Mouse (Mus musculus) megakaryocyte-erythroid progenitor cell, adult 5-6 weeks (primary cell): ENCODE results near the gene Gm21983. TPM values are rescaled to one million over a fixed set of nuclear protein-coding genes. Genes with fewer than 3 reads are reported as not detected.

ENCODE experiments used
- ATAC-seq: replicated peaks from 2 replicates; pipeline ENCODE4 v1.8.0; 2016; ENCODE audit warnings: mild to moderate bottlenecking, inconsistent platforms; ENCODE audit not compliant: severe bottlenecking, poor library complexity, low FRiP score, low TSS enrichment
- total RNA-seq, 2 experiments: library from RNA; stranded (forward) in 1 of 2; stranded (reverse) in 1 of 2; fragments of 200-1000, 215-1000 nt in 1 of 2; fragments of >200 nt in 1 of 2; fragmentation: Nextera tagmentation in 1 of 2; gene quantifications; 2 replicates each; pipeline ENCODE4 v1.2.3; 2014 to 2017

Gm21983 gene
- total RNA-seq, 2 experiments from 2014 or later, result not detected

DNA sequence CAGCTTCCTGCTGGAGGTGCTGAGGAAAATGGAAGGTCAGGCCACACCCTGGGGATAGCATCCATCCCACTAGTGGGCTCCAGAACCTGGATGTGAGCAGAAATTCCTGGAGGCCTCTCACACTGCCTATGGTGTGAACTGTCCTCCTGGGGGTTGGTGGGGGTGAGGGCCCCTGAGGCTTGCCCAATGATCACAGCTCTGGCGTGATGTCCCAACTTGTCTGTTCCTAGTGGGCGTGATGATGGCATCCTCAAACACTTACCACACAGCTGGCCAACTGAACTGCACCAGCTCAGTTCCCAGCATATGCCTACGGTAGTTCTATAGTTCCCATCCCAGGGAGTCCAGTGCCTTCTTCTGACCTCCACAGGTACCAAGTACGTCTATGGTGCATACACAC lies 55.9 kb downstream of the Gm21983 start:
- no peak for ATAC-seq

DNA sequence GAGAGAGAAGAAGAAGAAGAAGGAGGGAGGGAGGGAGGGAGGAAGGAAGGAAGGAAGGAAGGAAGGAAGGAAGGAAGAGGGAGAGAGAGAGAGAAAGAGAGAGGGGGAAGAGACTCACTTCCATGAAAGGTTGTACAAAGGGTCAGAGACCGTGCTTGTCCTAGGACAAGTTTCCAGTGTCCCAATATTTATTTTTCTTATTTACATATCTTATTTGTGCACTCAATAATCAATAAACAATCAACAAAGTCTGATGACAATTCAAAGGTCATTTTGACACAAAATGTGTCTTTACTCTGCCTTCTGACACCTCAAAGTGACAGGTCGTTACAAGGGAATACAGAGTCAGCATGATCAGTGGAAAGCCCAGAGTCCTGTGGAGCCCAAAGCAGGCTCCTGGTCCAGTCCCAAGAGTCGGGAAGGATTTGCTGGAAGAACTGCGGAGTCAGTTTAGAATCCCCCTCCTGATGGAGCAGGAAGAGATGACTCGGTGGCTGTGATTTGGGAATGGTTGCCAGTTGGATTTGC lies 56.5 kb downstream of the Gm21983 start:
- no peak for ATAC-seq

DNA sequence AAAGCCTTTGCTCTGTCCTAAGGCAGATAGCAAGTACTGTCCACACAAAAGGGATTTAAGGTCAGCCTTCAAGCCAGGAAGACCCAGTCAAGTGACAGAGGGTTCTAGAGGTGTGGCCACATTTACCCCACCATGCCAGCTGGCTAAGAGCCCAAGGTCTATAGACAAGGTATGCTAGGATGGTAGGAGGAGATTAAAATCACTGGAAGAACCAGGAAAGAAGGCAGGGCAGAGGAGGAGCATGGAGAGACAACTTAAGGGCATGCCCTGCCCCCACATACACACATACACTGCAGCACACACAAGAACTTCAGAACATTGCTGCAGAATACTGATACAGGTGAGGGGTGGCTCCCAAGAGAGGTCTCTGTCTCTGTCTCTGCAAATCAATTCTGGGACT lies 61.2 kb downstream of the Gm21983 start, which contains the start of gene Cyp2f2:
TSS of gene Cyp2f2 (plus strand) at position 234 of the 400 bp plus-strand sequence.
- ATAC-seq, result no peak

Other genes with a start within 250 kb of the Gm21983 start
- gene Cyp2a22, start 241.7 kb downstream of the Gm21983 start, total RNA-seq (2014; fragmentation: Nextera tagmentation), result not detected in 2 replicates
- gene Cyp2a22, start 241.7 kb downstream of the Gm21983 start, total RNA-seq (2017), result not detected in 2 replicates
- gene Cyp2a12, start 152.0 kb downstream of the Gm21983 start, total RNA-seq (2014; fragmentation: Nextera tagmentation), result not detected in 2 replicates
- not detected in 2 replicates for gene Cyp2a12, start 152.0 kb downstream of the Gm21983 start, total RNA-seq (2017)
- not detected in 2 replicates for gene Cyp2f2, start 61.2 kb downstream of the Gm21983 start, total RNA-seq (2014; fragmentation: Nextera tagmentation)
- not detected in 2 replicates for gene Cyp2f2, start 61.2 kb downstream of the Gm21983 start, total RNA-seq (2017)
- not detected in 2 replicates for gene Cyp2t4, start 27.4 kb downstream of the Gm21983 start, total RNA-seq (2014; fragmentation: Nextera tagmentation)
- gene Cyp2t4, start 27.4 kb downstream of the Gm21983 start, total RNA-seq (2017), result not detected in 2 replicates
- 23.6 and 24.3 TPM in 2 replicates for gene Egln2, start 14.3 kb downstream of the Gm21983 start, total RNA-seq (2014; fragmentation: Nextera tagmentation)
- 19.5 and 22.1 TPM in 2 replicates for gene Egln2, start 14.3 kb downstream of the Gm21983 start, total RNA-seq (2017)
- gene Rab4b, start 2.2 kb downstream of the Gm21983 start, total RNA-seq (2014; fragmentation: Nextera tagmentation), result 16.2 and 30.1 TPM in 2 replicates
- gene Rab4b, start 2.2 kb downstream of the Gm21983 start, total RNA-seq (2017), result 3.0 and 7.5 TPM in 2 replicates
- gene Mia, start 71 bp upstream of the Gm21983 start, total RNA-seq (2014; fragmentation: Nextera tagmentation), result not detected in 2 replicates
- not detected in 2 replicates for gene Mia, start 71 bp upstream of the Gm21983 start, total RNA-seq (2017)
- 6.9 and 7.0 TPM in 2 replicates for gene BC024978, start 14.7 kb upstream of the Gm21983 start, total RNA-seq (2014; fragmentation: Nextera tagmentation)
- gene BC024978, start 14.7 kb upstream of the Gm21983 start, total RNA-seq (2017), result 1.3 and 4.9 TPM in 2 replicates
- gene Snrpa, start 15.2 kb upstream of the Gm21983 start, total RNA-seq (2014; fragmentation: Nextera tagmentation), result 297 and 325 TPM in 2 replicates
- 90.7 and 109 TPM in 2 replicates for gene Snrpa, start 15.2 kb upstream of the Gm21983 start, total RNA-seq (2017)
- 2.3 and 5.3 TPM in 2 replicates for gene Itpkc, start 47.6 kb upstream of the Gm21983 start, total RNA-seq (2014; fragmentation: Nextera tagmentation)
- 3.3 and 5.9 TPM in 2 replicates for gene Itpkc, start 47.6 kb upstream of the Gm21983 start, total RNA-seq (2017)
- gene Coq8b, start 51.9 kb upstream of the Gm21983 start, total RNA-seq (2014; fragmentation: Nextera tagmentation), result 13.0 and 26.7 TPM in 2 replicates
- gene Coq8b, start 51.9 kb upstream of the Gm21983 start, total RNA-seq (2017), result 8.2 and 10.7 TPM in 2 replicates
- 0.94 and 3.0 TPM in 2 replicates for gene Numbl, start 77.3 kb upstream of the Gm21983 start, total RNA-seq (2014; fragmentation: Nextera tagmentation)
- gene Numbl, start 77.3 kb upstream of the Gm21983 start, total RNA-seq (2017), result 0.38 and 0.66 TPM in 2 replicates
- 0.39 TPM in 1 of 2 replicates, not detected in the other for gene Ltbp4, start 156.6 kb upstream of the Gm21983 start, total RNA-seq (2014; fragmentation: Nextera tagmentation)
- 0.05 and 1.4 TPM in 2 replicates for gene Ltbp4, start 156.6 kb upstream of the Gm21983 start, total RNA-seq (2017)
- gene Shkbp1, start 174.9 kb upstream of the Gm21983 start, total RNA-seq (2014; fragmentation: Nextera tagmentation), result 39.2 and 72.7 TPM in 2 replicates
- gene Shkbp1, start 174.9 kb upstream of the Gm21983 start, total RNA-seq (2017), result 20.6 and 35.1 TPM in 2 replicates
- not detected in 2 replicates for gene Gm20479, start 176.3 kb upstream of the Gm21983 start, total RNA-seq (2014; fragmentation: Nextera tagmentation)
- gene Gm20479, start 176.3 kb upstream of the Gm21983 start, total RNA-seq (2017), result not detected in 2 replicates